Comparison of ENCODE assay signal across 7 mouse cellular contexts in genomic region chr1:134079477-134080163, GRCm38 (mm10). TPM values are rescaled to one million over a fixed set of nuclear protein-coding genes. Genes with fewer than 3 reads are reported as not detected.
DNase-seq lines count a peak whose midpoint lies in the region; ATAC-seq and TF ChIP-seq lines count a peak whose summit lies in the region.

No protein-coding gene starts in this region.

- H3K27me3 ChIP-seq in MEL (ENCODE audit: control insufficient read depth in 1 of 2, insufficient read depth in 2 of 2, low read length in 2 of 2): no peaks in the 10 kb centered on the region
- no peaks in the 10 kb centered on the region for H3K27me3 ChIP-seq in limb, embryonic 12.5 days
- H3K27me3 ChIP-seq in midbrain, postnatal 0 days (ENCODE audit: insufficient read depth, low read length): no peaks in the 10 kb centered on the region

- peak overlapping the region; percentile 31 to 53 for H3K4me3 ChIP-seq in MEL (ENCODE audit: control insufficient read depth in 1 of 2, insufficient read depth in 1 of 2, low read depth in 2 of 2, low read length in 2 of 2)
- H3K4me3 ChIP-seq in limb, embryonic 12.5 days (replicated peaks): peak overlapping the region; percentile 63
- peak overlapping the region; percentile 67 for H3K4me3 ChIP-seq in midbrain, postnatal 0 days (ENCODE audit: low read depth, low read length)

- peaks cover 0 to 11% of the 10 kb centered on the region in 2 experiments; a peak in 2 of 4 replicates for H3K36me3 ChIP-seq in MEL (ENCODE audit: control insufficient read depth in 1 of 2, insufficient read depth in 2 of 2, low read length in 2 of 2)
- H3K36me3 ChIP-seq in limb, embryonic 12.5 days: peaks cover 26% of the 10 kb centered on the region
- no peaks in the 10 kb centered on the region for H3K36me3 ChIP-seq in midbrain, postnatal 0 days (ENCODE audit: insufficient read depth, low read length)

- ATAC-seq in erythroblast, adult 5-6 weeks (replicated peaks; ENCODE audit: low FRiP score, poor library complexity, severe bottlenecking): peak; percentile 2
- ATAC-seq in limb, embryonic 12.5 days (ENCODE audit: insufficient number of reproducible peaks, insufficient read depth, low FRiP score, low TSS enrichment, low read depth): no peak
- no peak for ATAC-seq in midbrain, postnatal 0 days (ENCODE audit: low FRiP score)

- H3K4me1 ChIP-seq in MEL (ENCODE audit: control insufficient read depth in 1 of 2, insufficient read depth in 2 of 2, low read length in 2 of 2): peaks cover 0 to 27% of the 10 kb centered on the region in 2 experiments
- peaks cover 49% of the 10 kb centered on the region for H3K4me1 ChIP-seq in limb, embryonic 12.5 days (replicated peaks)
- peaks cover 9% of the 10 kb centered on the region; the same call in 1 of the 2 replicates for H3K4me1 ChIP-seq in midbrain, postnatal 0 days (ENCODE audit: insufficient read depth, low read length)

- no peak for TF ChIP-seq POLR2A in MEL (IDR thresholded peaks at IDR 0.05; ENCODE audit: control insufficient read depth in 1 of 2, insufficient read depth in 1 of 2, low read depth in 1 of 2, low read length in 2 of 2, poor library complexity in 1 of 2)

- no peak for TF ChIP-seq RAD21 in MEL (IDR thresholded peaks at IDR 0.05; ENCODE audit: low read depth, low read length)

- no peak overlapping the region for H3K27ac ChIP-seq in MEL (ENCODE audit: control insufficient read depth, low read depth, low read length)
- peak overlapping the region; percentile 53 for H3K27ac ChIP-seq in limb, embryonic 12.5 days
- H3K27ac ChIP-seq in midbrain, postnatal 0 days (ENCODE audit: low read depth, low read length): peak overlapping the region; percentile 66

- TF ChIP-seq EP300 in MEL (IDR thresholded peaks at IDR 0.05; ENCODE audit: low read depth in 1 of 2, low read length in 2 of 2): no peak

- no peaks in the 10 kb centered on the region for H3K9me3 ChIP-seq in MEL (replicated peaks; ENCODE audit: insufficient read depth, low read length)
- no peaks in the 10 kb centered on the region for H3K9me3 ChIP-seq in limb, embryonic 12.5 days
- no peaks in the 10 kb centered on the region for H3K9me3 ChIP-seq in midbrain, postnatal 0 days (ENCODE audit: low read length)

- H3K4me2 ChIP-seq in limb, embryonic 12.5 days: peak overlapping the region; percentile 77
- H3K4me2 ChIP-seq in midbrain, postnatal 0 days (ENCODE audit: low read depth, low read length, poor library complexity, severe bottlenecking): peak overlapping the region; percentile 73

- no peaks in the 10 kb centered on the region; the same call in 1 of the 2 replicates for H3K79me2 ChIP-seq in MEL (ENCODE audit: control insufficient read depth, insufficient read depth, low read length, poor library complexity)

- TF ChIP-seq CTCF in MEL (IDR thresholded peaks at IDR 0.05 in 2 of 3, conservative IDR thresholded peaks at IDR 0.05 in 1 of 3; ENCODE audit: control insufficient read depth in 1 of 3, insufficient read depth in 1 of 3, low read depth in 2 of 3, low read length in 3 of 3, poor library complexity in 1 of 3, severe bottlenecking in 1 of 3): no peak
- TF ChIP-seq CTCF in midbrain, postnatal 0 days (IDR thresholded peaks at IDR 0.05): no peak

- H3K9ac ChIP-seq in MEL (ENCODE audit: control insufficient read depth, low read depth, low read length, poor library complexity, severe bottlenecking): peak overlapping the region; percentile 46
- H3K9ac ChIP-seq in limb, embryonic 12.5 days (replicated peaks): peak overlapping the region; percentile 66; the same call in 1 of the 2 replicates
- peak overlapping the region; percentile 72 for H3K9ac ChIP-seq in midbrain, postnatal 0 days (replicated peaks; ENCODE audit: low read length, poor library complexity, severe bottlenecking)

- 9% methylated on average over 9 of the region's 9 CpGs for WGBS in limb, embryonic 12.5 days
- whole genome bisulfite sequencing in midbrain, postnatal 0 days: 4% methylated on average over 9 of the region's 9 CpGs

- DNase-seq in CD4-positive, CD25-positive, alpha-beta regulatory T cell, adult 2 months (ENCODE audit: low read depth, low spot score): peak; percentile 74
- no peak for DNase-seq in MEL (ENCODE audit: low read depth, low spot score)
- DNase-seq in heart, postnatal 4 days: peak; percentile 74
- peak; percentile 48 for DNase-seq in midbrain, postnatal 0 days (ENCODE audit: low spot score)
- no peak for DNase-seq in ovary, adult 18-20 months (ENCODE audit: low spot score)

TF ChIP-seq in MEL, 35 proteins besides CTCF, POLR2A, EP300 and RAD21:
- TF ChIP-seq MYC (IDR thresholded peaks at IDR 0.05; ENCODE audit: low read depth, low read length) (no peak), KAT2A (conservative IDR thresholded peaks at IDR 0.05; ENCODE audit: low read depth, low read length) (no peak), E2F4 (IDR thresholded peaks at IDR 0.05; ENCODE audit: borderline replicate concordance, low read depth, low read length) (no peak), ZNF384 (IDR thresholded peaks at IDR 0.05; ENCODE audit: low read depth, low read length) (no peak), HCFC1 (IDR thresholded peaks at IDR 0.05; ENCODE audit: low read depth, low read length) (no peak), ZKSCAN1 (IDR thresholded peaks at IDR 0.05; ENCODE audit: low read depth, low read length) (no peak), MYB (IDR thresholded peaks at IDR 0.05; ENCODE audit: low read depth, low read length) (no peak), ZMIZ1 (IDR thresholded peaks at IDR 0.05; ENCODE audit: low read depth, low read length) (no peak), MEF2A (IDR thresholded peaks at IDR 0.05; ENCODE audit: extremely low read depth, insufficient replicate concordance, low read depth, low read length, poor library complexity, severe bottlenecking) (no peak), CHD1 (IDR thresholded peaks at IDR 0.05; ENCODE audit: low read depth, low read length) (no peak), CHD2 (IDR thresholded peaks at IDR 0.05; ENCODE audit: low read length) (no peak), MAFK (IDR thresholded peaks at IDR 0.05; ENCODE audit: borderline replicate concordance, low read depth, low read length) (no peak), SIN3A (IDR thresholded peaks at IDR 0.05; ENCODE audit: low read length) (no peak), TAL1 (IDR thresholded peaks at IDR 0.05; ENCODE audit: low read length) (no peak), TBP (IDR thresholded peaks at IDR 0.05; ENCODE audit: low read depth, low read length) (no peak), NRF1 (IDR thresholded peaks at IDR 0.05; ENCODE audit: insufficient read depth, low read depth, low read length, poor library complexity, severe bottlenecking) (no peak), RCOR1 (IDR thresholded peaks at IDR 0.05; ENCODE audit: low read depth, low read length) (no peak), ELF1 (IDR thresholded peaks at IDR 0.05; ENCODE audit: low read depth, low read length) (no peak)

RNA-seq across cellular contexts. Expression of gene Btg2, which starts 0.7 kb away (rescaled TPM):
- total RNA-seq in MEL (2012; rRNA removed): 2.1 and 2.7 TPM in 2 replicates
- 1 to 10 TPM in 1 of 2 experiments, not detected in 1; 3.6 TPM for polyA plus RNA-seq in MEL (2012; ENCODE audit: insufficient read depth in 1 of 2, insufficient read length in 2 of 2, low read depth in 1 of 2, low replicate concordance in 2 of 2, missing spikeins in 1 of 2)
- total RNA-seq in erythroblast, adult 5-6 weeks (2015; ENCODE audit: low replicate concordance): 173 and 183 TPM in 2 replicates
- total RNA-seq in erythroblast, adult 5-6 weeks (2017; ENCODE audit: low replicate concordance): 354 and 411 TPM in 2 replicates
- total RNA-seq in heart, postnatal 4 days (2021): 10 to 100 TPM; 27.5 to 36.2 TPM
- polyA plus RNA-seq in limb, embryonic 12.5 days (2016; fragmentation: Nextera tagmentation; extraction: Ambion mirVana): 26.7 and 28.1 TPM in 2 replicates
- 12.0 and 19.8 TPM in 2 replicates for total RNA-seq in midbrain, postnatal 0 days (2014; rRNA removed)
- polyA plus RNA-seq in midbrain, postnatal 0 days (2015; fragmentation: Nextera tagmentation; extraction: Ambion mirVana): 8.9 and 9.9 TPM in 2 replicates

RNA-seq across cellular contexts. Expression of gene Chit1, which starts 31.4 kb away (rescaled TPM):
- total RNA-seq in MEL (2012; rRNA removed): not detected in 2 replicates
- polyA plus RNA-seq in MEL (2012; ENCODE audit: insufficient read depth in 1 of 2, insufficient read length in 2 of 2, low read depth in 1 of 2, low replicate concordance in 2 of 2, missing spikeins in 1 of 2): not detected
- total RNA-seq in erythroblast, adult 5-6 weeks (2015; ENCODE audit: low replicate concordance): 1.3 and 2.9 TPM in 2 replicates
- 0.28 TPM in 1 of 2 replicates, not detected in the other for total RNA-seq in erythroblast, adult 5-6 weeks (2017; ENCODE audit: low replicate concordance)
- total RNA-seq in heart, postnatal 4 days (2021): not detected
- polyA plus RNA-seq in limb, embryonic 12.5 days (2016; fragmentation: Nextera tagmentation; extraction: Ambion mirVana): not detected in 2 replicates
- 0.24 and 0.99 TPM in 2 replicates for total RNA-seq in midbrain, postnatal 0 days (2014; rRNA removed)
- 0.21 and 0.48 TPM in 2 replicates for polyA plus RNA-seq in midbrain, postnatal 0 days (2015; fragmentation: Nextera tagmentation; extraction: Ambion mirVana)

RNA-seq across cellular contexts. Expression of gene Fmod, which starts 42.6 kb away (rescaled TPM):
- total RNA-seq in MEL (2012; rRNA removed): not detected in 2 replicates
- polyA plus RNA-seq in MEL (2012; ENCODE audit: insufficient read depth in 1 of 2, insufficient read length in 2 of 2, low read depth in 1 of 2, low replicate concordance in 2 of 2, missing spikeins in 1 of 2): not detected
- not detected in 2 replicates for total RNA-seq in erythroblast, adult 5-6 weeks (2015; ENCODE audit: low replicate concordance)
- not detected in 2 replicates for total RNA-seq in erythroblast, adult 5-6 weeks (2017; ENCODE audit: low replicate concordance)
- 10 to 100 TPM; 18.7 to 21.9 TPM for total RNA-seq in heart, postnatal 4 days (2021)
- 12.6 and 14.8 TPM in 2 replicates for polyA plus RNA-seq in limb, embryonic 12.5 days (2016; fragmentation: Nextera tagmentation; extraction: Ambion mirVana)
- 17.0 and 17.1 TPM in 2 replicates for total RNA-seq in midbrain, postnatal 0 days (2014; rRNA removed)
- 24.8 and 26.3 TPM in 2 replicates for polyA plus RNA-seq in midbrain, postnatal 0 days (2015; fragmentation: Nextera tagmentation; extraction: Ambion mirVana)

Comparison
In these comparisons a context has a peak if more than half of its experiments do, and no peak if none do; other contexts are left out.
1. DNase-seq: peak in CD4-positive, CD25-positive, alpha-beta regulatory T cell, adult 2 months (single experiment), heart, postnatal 4 days (single experiment) and midbrain, postnatal 0 days (single experiment); none in MEL (single experiment) and ovary, adult 18-20 months (single experiment).
2. RNA of gene Fmod, which starts 42.6 kb away (total RNA-seq): 18.7 to 21.9 TPM in heart, postnatal 4 days and 17.0 to 17.1 TPM in midbrain, postnatal 0 days; not detected in MEL and not detected in erythroblast, adult 5-6 weeks; every median in the first group is over 10 times any median in the second.
3. Peak in every context shown above with its lines, with median percentiles within 50 percentile points of each other: H3K4me3 ChIP-seq and H3K9ac ChIP-seq.